Mouse (Mus musculus): Measurements from ENCODE around the gene Rnf181. TPM values are rescaled to one million over a fixed set of nuclear protein-coding genes. Genes with fewer than 3 reads are reported as not detected.
A peak's percentile ranks its signal among the peaks of the same experiment; 100 is the strongest.

The Rnf181 gene
- total RNA-seq, 1 experiment from 2014 or later = 44.7 TPM

GRCm38 (mm10) chr6:72386561-72386960 lies 19.8 kb upstream of the Rnf181 start:
- ATAC-seq (replicated peaks; ENCODE audit: low read depth, poor library complexity, severe bottlenecking) = no peak

DNA sequence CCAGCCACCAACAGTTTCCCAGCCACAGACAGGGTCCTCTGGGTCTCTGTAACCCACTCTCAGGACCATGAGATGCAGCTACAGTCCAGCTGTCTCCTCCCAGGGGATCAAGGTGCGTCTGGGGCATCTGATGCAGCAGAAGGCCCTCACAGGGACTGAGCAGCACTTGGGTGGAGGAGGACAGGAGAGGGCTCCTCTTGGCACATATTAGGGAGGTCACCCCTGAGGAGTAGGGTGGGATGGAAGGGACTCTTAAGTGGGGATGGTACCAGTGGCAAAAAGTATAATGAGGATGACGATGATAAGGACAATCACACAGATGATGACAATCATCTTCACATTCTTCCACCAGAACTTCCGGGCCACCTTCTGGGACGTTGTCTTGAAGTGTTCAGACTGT lies 18.5 kb upstream of the Rnf181 start:
- no peak for ATAC-seq (replicated peaks; ENCODE audit: low read depth, poor library complexity, severe bottlenecking)

GRCm38 (mm10) chr6:72383952-72384351 lies 17.2 kb upstream of the Rnf181 start:
- peak; percentile 52 for ATAC-seq (replicated peaks; ENCODE audit: low read depth, poor library complexity, severe bottlenecking)

GRCm38 (mm10) chr6:72383142-72383820 lies 16.5 kb upstream of the Rnf181 start:
- ATAC-seq (replicated peaks; ENCODE audit: low read depth, poor library complexity, severe bottlenecking) = no peak

DNA sequence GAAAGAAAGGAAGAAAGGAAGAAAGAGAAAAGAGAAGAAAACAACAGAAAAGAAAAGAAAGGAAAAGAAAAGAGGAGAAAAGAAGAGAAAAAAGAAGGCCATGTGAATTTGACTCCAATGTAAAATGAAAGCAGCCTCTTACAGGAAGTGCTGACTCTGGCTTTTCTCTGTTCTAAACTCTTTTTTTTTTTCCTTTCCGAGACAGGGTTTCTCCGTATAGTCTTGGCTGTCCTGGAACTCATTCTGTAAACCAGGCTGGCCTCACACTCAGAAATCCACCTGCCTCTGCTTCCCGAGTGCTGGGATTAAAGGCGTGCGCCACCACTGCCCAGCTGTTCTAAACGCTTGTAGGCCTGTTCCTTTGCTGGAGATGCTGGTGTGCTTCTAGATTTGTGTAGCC lies 15.7 kb upstream of the Rnf181 start:
- no peak for ATAC-seq (replicated peaks; ENCODE audit: low read depth, poor library complexity, severe bottlenecking)

DNA sequence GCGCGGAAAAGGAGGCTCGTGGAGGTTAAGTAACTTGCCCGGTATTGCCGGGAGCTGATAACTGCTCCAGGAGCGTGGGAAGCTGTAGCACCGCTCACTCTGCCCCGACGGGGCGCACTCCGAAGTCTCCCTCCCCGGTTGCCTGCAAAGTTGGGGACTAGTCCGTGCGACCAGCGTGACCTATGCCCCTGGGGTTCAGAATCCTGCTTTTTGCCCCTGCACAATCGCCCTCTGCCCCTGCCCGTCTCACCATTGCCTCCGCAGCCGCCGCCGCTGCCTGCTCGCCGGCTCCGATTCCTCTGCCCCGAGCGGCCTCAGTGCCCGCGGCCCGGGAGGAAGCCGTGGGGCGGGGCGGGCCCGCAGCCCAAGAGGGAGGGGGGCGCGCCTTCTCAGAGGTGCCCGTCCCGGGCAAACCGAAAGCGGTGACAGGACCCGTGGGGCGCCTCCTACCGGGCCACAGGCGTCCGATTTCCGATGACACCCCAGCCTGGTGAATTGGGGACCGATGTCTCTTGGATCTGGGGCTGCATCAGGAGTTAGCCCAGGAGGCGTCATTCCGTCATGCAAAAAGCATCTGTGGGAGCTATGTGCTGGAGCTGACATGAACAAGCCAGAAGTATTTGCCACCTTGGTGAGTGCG lies 13.5 kb upstream of the Rnf181 start, which contains the start of gene Vamp5:
Vamp5 (minus strand) TSS at position 338 of the 640 bp plus-strand sequence.
- ATAC-seq (replicated peaks; ENCODE audit: low read depth, poor library complexity, severe bottlenecking) = peak; percentile 70

GRCm38 (mm10) chr6:72379377-72380130 lies 12.8 kb upstream of the Rnf181 start:
- peak; percentile 41 for ATAC-seq (replicated peaks; ENCODE audit: low read depth, poor library complexity, severe bottlenecking)

DNA sequence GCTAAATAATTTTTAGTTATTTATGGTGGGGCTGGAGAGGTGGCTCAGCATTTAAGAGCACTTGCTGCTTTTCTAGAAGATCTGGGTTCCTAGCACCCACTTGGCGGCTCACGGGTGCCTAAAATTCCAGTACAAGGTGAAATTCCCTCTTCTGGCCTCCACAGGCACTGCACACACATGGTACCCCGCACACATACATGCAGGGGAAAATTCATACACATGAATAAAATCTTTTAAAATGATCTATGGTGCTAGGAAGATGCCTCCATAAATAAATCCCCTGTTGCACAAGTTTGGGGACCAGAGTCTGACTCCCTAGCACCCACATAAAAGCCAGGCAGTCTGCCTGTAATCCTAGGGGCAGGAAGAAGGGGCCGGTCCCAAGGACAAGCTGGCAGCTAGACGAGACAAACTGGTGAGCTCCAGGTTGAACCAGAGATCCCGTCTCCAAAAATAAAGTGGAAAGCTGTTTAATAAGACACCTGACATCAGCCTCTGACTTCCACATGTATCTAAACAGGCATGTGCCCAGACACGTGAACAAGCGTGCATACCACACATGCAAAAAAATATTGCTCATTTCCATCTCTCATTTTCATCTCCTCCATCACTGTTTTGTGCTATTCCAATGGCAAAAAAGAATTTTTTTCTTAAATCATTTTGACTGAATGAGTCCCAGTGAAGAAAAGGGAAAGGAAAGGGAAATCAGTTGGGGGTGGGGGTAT lies 11.9 kb upstream of the Rnf181 start:
- ATAC-seq (replicated peaks; ENCODE audit: low read depth, poor library complexity, severe bottlenecking) = no peak

GRCm38 (mm10) chr6:72374820-72375563 lies 8.2 kb upstream of the Rnf181 start:
- peak; percentile 64 for ATAC-seq (replicated peaks; ENCODE audit: low read depth, poor library complexity, severe bottlenecking)

DNA sequence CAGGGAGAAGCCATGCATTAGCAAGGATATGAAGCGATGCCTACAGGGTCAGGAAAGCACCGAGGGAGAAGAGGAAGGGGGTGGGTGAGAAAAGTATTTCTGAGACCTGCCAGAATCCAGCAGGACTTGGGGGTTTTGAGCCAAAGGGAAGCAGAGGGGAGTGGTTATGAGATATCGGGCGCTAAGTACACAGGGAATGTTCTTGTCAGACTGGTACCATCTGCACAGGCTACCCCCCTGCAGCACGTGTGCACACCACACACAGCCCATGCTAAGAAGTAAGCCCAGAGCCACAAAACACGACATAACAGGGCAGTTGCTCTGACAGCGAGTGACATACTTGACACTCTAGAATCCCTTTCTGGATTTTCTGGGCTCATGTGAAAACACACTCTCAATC lies 7.5 kb upstream of the Rnf181 start:
- ATAC-seq (replicated peaks; ENCODE audit: low read depth, poor library complexity, severe bottlenecking) = no peak

DNA sequence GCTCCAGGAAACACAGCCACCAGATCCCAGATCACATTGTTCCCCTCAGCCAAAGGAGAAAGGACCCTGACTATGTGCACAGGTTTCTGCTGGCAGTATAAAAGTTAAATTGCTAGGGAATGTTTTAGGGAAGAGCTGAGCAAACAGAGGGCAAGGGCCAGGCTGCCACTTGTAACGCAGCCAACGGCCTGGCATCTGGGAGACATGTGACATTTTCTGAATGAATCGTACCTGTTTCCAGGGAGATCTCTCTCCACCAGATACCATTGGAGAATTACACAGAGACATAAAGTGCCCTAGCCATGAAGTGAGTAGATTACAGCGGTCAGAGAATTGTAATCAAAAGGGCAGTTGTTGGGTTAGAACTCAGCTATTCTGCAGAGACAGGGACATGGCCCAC lies 6.4 kb upstream of the Rnf181 start:
- ATAC-seq (replicated peaks; ENCODE audit: low read depth, poor library complexity, severe bottlenecking) = no peak

DNA sequence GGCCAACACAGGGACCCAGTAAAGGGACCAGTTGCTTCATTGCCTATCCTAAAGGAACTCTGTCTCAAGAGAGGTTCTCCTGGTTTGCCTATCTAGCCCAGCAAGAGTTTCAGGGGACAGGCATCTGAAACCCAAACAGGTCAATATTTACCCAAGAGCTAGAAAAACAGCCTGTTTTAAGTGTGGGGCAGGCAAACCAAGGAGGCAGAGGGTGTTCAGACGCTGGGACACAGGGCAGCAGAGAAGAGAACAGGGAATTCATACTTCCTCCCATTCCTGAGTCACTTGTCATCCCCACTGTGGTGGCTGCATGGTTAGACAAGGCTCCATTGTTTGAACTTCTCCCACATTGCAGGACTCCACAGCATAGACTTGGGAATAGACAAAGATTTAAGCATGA lies 4.8 kb upstream of the Rnf181 start:
- ATAC-seq (replicated peaks; ENCODE audit: low read depth, poor library complexity, severe bottlenecking) = no peak

- ATAC-seq (replicated peaks; ENCODE audit: low read depth, poor library complexity, severe bottlenecking) = no peak
Measured at GRCm38 (mm10) chr6:72371147-72371546, 4.4 kb upstream of the Rnf181 start.

GRCm38 (mm10) chr6:72370091-72370490 lies 3.3 kb upstream of the Rnf181 start:
- ATAC-seq (replicated peaks; ENCODE audit: low read depth, poor library complexity, severe bottlenecking) = no peak

- ATAC-seq (replicated peaks; ENCODE audit: low read depth, poor library complexity, severe bottlenecking) = 0 out of 2 replicates have a peak, but pooled peaks have one; percentile 40
Measured at GRCm38 (mm10) chr6:72369557-72369956, 2.8 kb upstream of the Rnf181 start.

DNA sequence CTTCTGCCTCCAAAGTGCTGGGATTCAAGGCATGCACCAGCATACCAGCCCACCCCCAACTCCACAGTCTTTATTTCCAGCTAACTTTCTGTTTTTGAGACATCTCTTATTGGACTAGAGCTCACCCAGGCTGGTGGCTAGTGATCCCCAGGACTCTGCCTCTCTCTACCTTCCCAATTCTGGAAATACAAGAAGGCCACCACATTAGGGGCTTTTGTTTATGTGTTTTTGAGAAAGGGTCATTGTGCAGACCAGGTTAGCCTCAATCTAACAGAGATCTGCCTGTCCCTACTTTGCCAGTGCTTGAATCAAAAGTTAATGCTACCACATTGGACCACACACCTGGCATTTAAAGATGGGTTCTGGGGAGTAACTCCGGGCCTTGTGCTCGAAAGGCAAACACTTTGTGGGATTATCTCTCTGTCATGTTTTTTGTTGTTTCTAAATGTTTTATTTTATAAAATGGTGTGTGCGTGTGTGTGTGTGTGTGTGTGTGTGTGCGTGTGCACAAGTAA lies 761 bp upstream of the Rnf181 start:
- ATAC-seq (replicated peaks; ENCODE audit: low read depth, poor library complexity, severe bottlenecking) = no peak

- ATAC-seq (replicated peaks; ENCODE audit: low read depth, poor library complexity, severe bottlenecking) = no peak
Measured at GRCm38 (mm10) chr6:72366304-72366703, 452 bp downstream of the Rnf181 start.

DNA sequence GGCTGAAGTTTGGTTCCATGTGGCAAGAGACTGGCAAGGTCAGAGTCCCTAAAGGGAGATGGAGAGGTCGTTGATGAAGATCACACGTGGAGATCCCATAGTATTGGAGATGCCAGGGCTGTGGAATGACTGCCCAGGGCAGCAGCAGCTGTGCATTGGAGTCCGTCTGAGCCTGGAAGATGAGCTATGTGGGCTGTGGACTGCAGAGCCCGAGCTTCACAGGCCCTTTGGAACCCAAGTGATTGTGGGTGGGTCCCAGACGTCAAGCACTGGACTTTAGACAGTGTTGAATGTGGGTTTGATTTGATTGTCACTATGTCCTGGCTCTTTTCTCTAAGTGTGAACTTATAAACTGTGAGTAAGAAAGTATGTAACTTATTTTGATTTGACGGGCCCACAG lies 1.8 kb downstream of the Rnf181 start:
- ATAC-seq (replicated peaks; ENCODE audit: low read depth, poor library complexity, severe bottlenecking) = no peak

- ATAC-seq (replicated peaks; ENCODE audit: low read depth, poor library complexity, severe bottlenecking) = no peak
Measured at GRCm38 (mm10) chr6:72364009-72364408, 2.7 kb downstream of the Rnf181 start.
